Mouse (Mus musculus): ENCODE results near the gene Cd9. TPM values are rescaled to one million over a fixed set of nuclear protein-coding genes. Genes with fewer than 3 reads are reported as not detected.
A peak's percentile ranks its signal among the peaks of the same experiment; 100 is the strongest.

Gene Cd9
- polyA plus RNA-seq, 1 experiment from 2014 or later, result 70.2 TPM

- DNase-seq (ENCODE audit: low spot score), result no peak
- H3K4me1 ChIP-seq, result peaks cover 69% of the 10 kb centered on the region
- H3K27me3 ChIP-seq (ENCODE audit: insufficient read depth, poor library complexity, severe bottlenecking), result peaks cover 32% of the 10 kb centered on the region
- 77% methylated on average over 16 of the region's 16 CpGs for WGBS
- no peaks in the 10 kb centered on the region for H3K36me3 ChIP-seq
- no peak overlapping the region for H3K4me3 ChIP-seq
- no peaks in the 10 kb centered on the region for H3K9me3 ChIP-seq
- no peak overlapping the region; the same call in 1 of the 2 replicates for H3K27ac ChIP-seq
Measured at GRCm38 (mm10) chr6:125478135-125479128, 16.2 kb downstream of the Cd9 start.

- DNase-seq (ENCODE audit: low spot score), result no peak
- Histone ChIP-seq H3K4me1 (peaks cover 65% of the 10 kb centered on the region), H3K36me3 (no peaks in the 10 kb centered on the region), H3K4me3 (no peak overlapping the region), H3K27ac (peak overlapping the region; percentile 3; the same call in 1 of the 2 replicates), H3K9me3 (no peaks in the 10 kb centered on the region), H3K27me3 (ENCODE audit: insufficient read depth, poor library complexity, severe bottlenecking) (peaks cover 18% of the 10 kb centered on the region)
- WGBS, result 73% methylated on average over 9 of the region's 9 CpGs
Measured at GRCm38 (mm10) chr6:125476826-125477589, 17.6 kb downstream of the Cd9 start.

GRCm38 (mm10) chr6:125476090-125476489 lies 18.5 kb downstream of the Cd9 start:
- no peak overlapping the region for H3K4me3 ChIP-seq
- no peaks in the 10 kb centered on the region for H3K36me3 ChIP-seq
- WGBS, result 35% methylated on average over 8 of the region's 8 CpGs
- no peak for DNase-seq (ENCODE audit: low spot score)
- peaks cover 65% of the 10 kb centered on the region for H3K4me1 ChIP-seq
- no peaks in the 10 kb centered on the region for H3K9me3 ChIP-seq
- peaks cover 16% of the 10 kb centered on the region for H3K27me3 ChIP-seq (ENCODE audit: insufficient read depth, poor library complexity, severe bottlenecking)
- H3K27ac ChIP-seq, result no peak overlapping the region

GRCm38 (mm10) chr6:125475184-125475583 lies 19.4 kb downstream of the Cd9 start:
- H3K36me3 ChIP-seq, result no peaks in the 10 kb centered on the region
- H3K4me1 ChIP-seq, result peaks cover 59% of the 10 kb centered on the region
- H3K9me3 ChIP-seq, result no peaks in the 10 kb centered on the region
- 19% methylated on average over 1 of the region's 1 CpGs for WGBS
- no peak overlapping the region for H3K4me3 ChIP-seq
- DNase-seq (ENCODE audit: low spot score), result no peak
- peaks cover 13% of the 10 kb centered on the region for H3K27me3 ChIP-seq (ENCODE audit: insufficient read depth, poor library complexity, severe bottlenecking)
- H3K27ac ChIP-seq, result no peak overlapping the region

- DNase-seq (ENCODE audit: low spot score), result no peak
- Histone ChIP-seq H3K4me1 (peaks cover 61% of the 10 kb centered on the region), H3K4me3 (no peak overlapping the region), H3K9me3 (no peaks in the 10 kb centered on the region), H3K27me3 (ENCODE audit: insufficient read depth, poor library complexity, severe bottlenecking) (peaks cover 7% of the 10 kb centered on the region), H3K27ac (peak overlapping the region; percentile 26; the same call in 1 of the 2 replicates), H3K36me3 (no peaks in the 10 kb centered on the region)
- WGBS, result 63% methylated on average over 5 of the region's 5 CpGs
Measured at GRCm38 (mm10) chr6:125473939-125474338, 20.7 kb downstream of the Cd9 start.

GRCm38 (mm10) chr6:125473321-125473721 lies 21.3 kb downstream of the Cd9 start:
- H3K4me1 ChIP-seq, result peaks cover 66% of the 10 kb centered on the region
- H3K9me3 ChIP-seq, result no peaks in the 10 kb centered on the region
- peak overlapping the region; percentile 19; the same call in 1 of the 2 replicates for H3K27ac ChIP-seq
- WGBS, result 56% methylated on average over 9 of the region's 9 CpGs
- H3K27me3 ChIP-seq (ENCODE audit: insufficient read depth, poor library complexity, severe bottlenecking), result peaks cover 7% of the 10 kb centered on the region
- no peak overlapping the region for H3K4me3 ChIP-seq
- DNase-seq (ENCODE audit: low spot score), result no peak
- H3K36me3 ChIP-seq, result no peaks in the 10 kb centered on the region

GRCm38 (mm10) chr6:125471921-125472320 lies 22.7 kb downstream of the Cd9 start:
- 62% methylated on average over 4 of the region's 4 CpGs for WGBS
- H3K27ac ChIP-seq, result peak overlapping the region; percentile 64

GRCm38 (mm10) chr6:125471326-125471725 lies 23.3 kb downstream of the Cd9 start:
- H3K4me1 ChIP-seq, result peaks cover 68% of the 10 kb centered on the region
- no peaks in the 10 kb centered on the region for H3K36me3 ChIP-seq
- no peaks in the 10 kb centered on the region; the same call in 1 of the 2 replicates for H3K27me3 ChIP-seq (ENCODE audit: insufficient read depth, poor library complexity, severe bottlenecking)
- WGBS, result 45% methylated on average over 7 of the region's 7 CpGs
- H3K4me3 ChIP-seq, result peak overlapping the region; percentile 29; the same call in 1 of the 2 replicates
- H3K9me3 ChIP-seq, result no peaks in the 10 kb centered on the region
- H3K27ac ChIP-seq, result peak overlapping the region; percentile 64
- no peak for DNase-seq (ENCODE audit: low spot score)

More at GRCm38 (mm10) chr6:125471921-125472320, 22.7 kb downstream of the Cd9 start:
- Histone ChIP-seq H3K27me3 (ENCODE audit: insufficient read depth, poor library complexity, severe bottlenecking) (no peaks in the 10 kb centered on the region; the same call in 1 of the 2 replicates), H3K4me3 (no peak overlapping the region), H3K36me3 (no peaks in the 10 kb centered on the region), H3K4me1 (peaks cover 71% of the 10 kb centered on the region), H3K9me3 (no peaks in the 10 kb centered on the region)
- DNase-seq (ENCODE audit: low spot score), result no peak

GRCm38 (mm10) chr6:125470616-125471015 lies 24.0 kb downstream of the Cd9 start:
- no peak overlapping the region for H3K4me3 ChIP-seq
- H3K4me1 ChIP-seq, result peaks cover 62% of the 10 kb centered on the region
- no peaks in the 10 kb centered on the region for H3K36me3 ChIP-seq
- no peaks in the 10 kb centered on the region for H3K9me3 ChIP-seq
- 86% methylated on average over 5 of the region's 5 CpGs for WGBS
- no peak for DNase-seq (ENCODE audit: low spot score)
- H3K27me3 ChIP-seq (ENCODE audit: insufficient read depth, poor library complexity, severe bottlenecking), result no peaks in the 10 kb centered on the region; the same call in 1 of the 2 replicates
- peak overlapping the region; percentile 69 for H3K27ac ChIP-seq

- WGBS, result 76% methylated on average over 4 of the region's 4 CpGs
- Histone ChIP-seq H3K4me3 (no peak overlapping the region), H3K36me3 (no peaks in the 10 kb centered on the region), H3K9me3 (no peaks in the 10 kb centered on the region), H3K27me3 (ENCODE audit: insufficient read depth, poor library complexity, severe bottlenecking) (no peaks in the 10 kb centered on the region; the same call in 1 of the 2 replicates), H3K4me1 (peaks cover 53% of the 10 kb centered on the region), H3K27ac (no peak overlapping the region)
- no peak for DNase-seq (ENCODE audit: low spot score)
Measured at GRCm38 (mm10) chr6:125469222-125469621, 25.4 kb downstream of the Cd9 start.

- Histone ChIP-seq H3K4me1 (peaks cover 44% of the 10 kb centered on the region), H3K36me3 (0 out of 2 replicates have a peak, but pooled peaks cover 5% of the 10 kb centered on the region), H3K9me3 (no peaks in the 10 kb centered on the region), H3K27ac (peak overlapping the region; percentile 29; the same call in 1 of the 2 replicates), H3K27me3 (ENCODE audit: insufficient read depth, poor library complexity, severe bottlenecking) (no peaks in the 10 kb centered on the region; the same call in 1 of the 2 replicates), H3K4me3 (no peak overlapping the region)
- 54% methylated on average over 21 of the region's 21 CpGs for WGBS
- DNase-seq (ENCODE audit: low spot score), result no peak
Measured at GRCm38 (mm10) chr6:125468179-125468960, 26.2 kb downstream of the Cd9 start.

- H3K36me3 ChIP-seq, result 0 out of 2 replicates have a peak, but pooled peaks cover 5% of the 10 kb centered on the region
- H3K4me1 ChIP-seq, result peaks cover 39% of the 10 kb centered on the region
- no peak for DNase-seq (ENCODE audit: low spot score)
- H3K27ac ChIP-seq, result peak overlapping the region; percentile 18
- no peaks in the 10 kb centered on the region for H3K27me3 ChIP-seq (ENCODE audit: insufficient read depth, poor library complexity, severe bottlenecking)
- no peak overlapping the region for H3K4me3 ChIP-seq
- no peaks in the 10 kb centered on the region for H3K9me3 ChIP-seq
- WGBS, result 78% methylated on average over 16 of the region's 16 CpGs
Measured at GRCm38 (mm10) chr6:125467301-125467715, 27.3 kb downstream of the Cd9 start.
